Mouse (Mus musculus) right cerebral cortex, postnatal 25 days (tissue): ENCODE measurements around the gene Anxa9.

Experiments
- DNase-seq: peaks from one replicate; pipeline ENCODE4 v3.0.0; 2022

The Anxa9 gene

DNA sequence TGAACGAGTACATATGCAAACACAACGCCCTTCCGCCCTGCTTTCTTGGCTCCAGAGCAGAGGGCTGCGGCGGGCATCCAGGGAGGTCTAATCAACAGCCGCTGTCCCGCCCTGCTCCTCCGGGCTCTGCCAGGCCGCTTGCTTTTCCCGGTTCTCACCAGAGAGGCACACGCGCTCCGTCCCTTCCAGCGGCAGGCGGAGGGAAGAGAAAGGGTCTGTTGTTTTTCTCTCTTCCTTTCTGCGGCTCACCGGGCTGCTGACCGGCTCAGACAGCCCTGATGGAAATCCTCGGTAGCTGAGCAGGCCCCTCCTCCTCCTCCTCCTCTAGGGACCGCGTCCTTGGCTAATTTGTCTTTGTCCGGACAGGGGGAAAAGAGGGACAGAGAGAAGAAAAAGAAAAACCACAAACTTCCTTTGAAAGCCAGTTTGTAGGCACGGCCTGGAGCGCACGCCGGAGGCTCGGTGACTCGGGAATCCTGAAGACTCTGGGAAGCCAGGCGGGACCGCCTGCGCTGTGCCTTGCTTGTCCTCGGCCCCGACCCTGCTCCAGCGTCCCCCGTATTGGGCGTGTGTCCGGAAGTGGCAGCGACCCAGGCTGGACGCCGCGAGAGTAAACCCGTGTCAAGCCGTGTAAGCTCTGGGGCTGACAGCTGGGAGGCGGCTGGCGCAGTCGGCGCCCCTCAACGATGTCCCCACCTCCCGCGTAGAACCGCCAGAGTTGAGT lies 23.9 kb downstream of the Anxa9 start:
- peak; percentile 75 for DNase-seq

DNA sequence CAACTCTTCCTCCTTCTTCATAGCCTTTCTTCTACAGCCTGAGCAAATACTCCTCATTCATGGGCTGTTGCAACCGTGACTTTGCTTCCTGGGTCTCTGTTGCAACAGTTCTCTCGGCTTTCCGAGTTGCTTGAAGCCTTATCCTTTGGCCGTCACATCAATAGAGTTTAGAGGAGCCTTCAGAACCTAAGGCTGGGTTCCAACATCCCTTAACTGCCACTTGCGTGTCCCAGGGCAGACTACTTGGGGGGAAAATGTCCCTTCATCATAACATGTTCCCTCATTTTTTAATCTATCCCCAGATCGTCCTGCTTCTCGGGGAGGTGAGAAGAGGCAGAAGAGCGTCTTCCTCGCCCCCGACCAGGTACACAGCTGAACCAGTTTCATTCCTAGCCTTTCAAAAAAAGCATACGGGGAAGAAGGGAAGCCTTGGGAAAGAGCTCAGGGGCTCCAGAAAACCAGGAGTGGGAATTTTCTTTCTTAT lies 24.6 kb downstream of the Anxa9 start:
- DNase-seq, result no peak

DNA sequence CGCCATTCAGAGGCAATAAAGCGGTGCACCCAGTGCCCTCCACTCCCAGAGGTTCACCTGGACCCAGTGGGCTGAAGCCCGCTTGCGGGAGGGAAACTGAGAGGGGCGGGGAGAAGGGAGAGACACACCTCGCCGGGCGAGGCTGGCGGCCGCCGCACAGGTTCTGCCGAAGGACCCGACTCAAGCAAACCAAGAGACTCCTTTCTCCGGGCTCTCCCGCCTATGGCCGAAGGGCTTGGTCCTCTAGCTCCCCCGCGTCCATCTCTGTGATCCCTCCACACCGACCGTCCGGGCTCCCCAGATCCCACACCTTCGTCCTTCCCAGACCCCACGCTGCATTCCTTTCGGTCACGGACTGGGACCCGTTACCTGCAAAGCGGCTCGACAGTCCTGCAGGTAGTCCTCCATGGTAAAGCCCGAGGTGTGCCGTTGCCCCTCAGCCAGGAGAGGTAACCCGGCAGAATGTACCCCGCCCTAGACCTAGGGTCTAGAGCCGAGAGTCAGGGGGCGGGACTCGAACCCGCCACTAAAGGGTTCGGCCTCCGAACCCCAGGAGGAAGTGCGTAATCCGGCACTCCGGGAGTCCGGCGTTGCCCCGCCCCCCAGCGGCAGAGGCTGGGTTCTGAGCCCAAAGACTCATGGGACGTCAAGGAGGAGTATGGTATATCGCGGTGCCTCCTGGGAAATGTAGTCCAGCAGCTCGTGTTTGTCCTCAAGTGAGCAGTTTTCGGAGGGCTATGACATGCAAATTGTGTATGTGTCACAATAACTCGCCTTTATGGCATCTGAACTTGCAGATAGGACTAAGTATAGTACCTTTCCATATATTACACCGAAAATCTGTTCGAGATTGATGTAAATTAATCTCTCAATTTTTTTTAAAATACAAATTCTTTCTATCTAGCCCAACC lies 25.5 kb downstream of the Anxa9 start, which contains the start of the genes Mindy1 and Prune1:
Mindy1 (plus strand) TSS at position 130 of the 911 bp plus-strand sequence.
Prune1 (minus strand) TSS at position 861 of the 911 bp plus-strand sequence.
- peak; percentile 98 for DNase-seq

DNA sequence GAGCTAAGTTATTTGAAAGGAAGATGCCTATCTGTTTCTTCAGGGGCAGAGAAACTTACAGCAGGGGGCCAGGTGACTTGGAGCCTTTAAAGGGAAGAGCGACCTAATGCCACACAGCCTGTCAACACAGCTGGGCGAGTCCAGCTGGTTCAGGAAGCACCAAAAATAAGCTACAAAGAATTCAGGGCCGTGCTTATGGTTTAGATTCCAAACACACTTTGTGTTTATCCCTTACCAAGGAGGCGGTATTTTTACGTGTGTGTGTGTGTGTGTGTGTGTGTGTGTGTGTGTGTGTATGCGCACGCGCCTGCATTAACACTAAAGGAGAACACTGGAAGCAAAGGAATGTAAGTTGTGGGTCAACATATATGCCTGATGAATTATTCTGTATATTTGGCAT lies 26.2 kb downstream of the Anxa9 start:
- peak; percentile 9 for DNase-seq

DNA sequence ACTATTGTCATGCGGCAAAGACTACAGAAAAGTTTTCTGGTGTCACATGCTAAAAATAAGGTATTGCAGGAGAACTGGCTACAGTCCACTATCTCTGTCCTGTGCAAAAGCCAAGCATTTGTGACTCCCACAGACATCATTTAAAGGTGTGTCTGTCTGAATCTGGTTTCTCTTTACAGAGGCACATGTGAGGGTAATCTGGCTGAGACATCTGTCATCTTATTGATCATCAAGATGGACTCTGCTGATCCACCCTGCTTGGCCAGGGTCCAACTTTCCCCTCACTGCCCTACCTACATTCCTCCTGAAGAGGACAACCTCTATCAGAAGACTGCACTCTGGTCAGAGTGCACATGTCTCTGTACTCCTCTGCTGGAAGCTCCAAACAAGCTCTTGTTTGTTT lies 29.8 kb downstream of the Anxa9 start:
- no peak for DNase-seq

DNA sequence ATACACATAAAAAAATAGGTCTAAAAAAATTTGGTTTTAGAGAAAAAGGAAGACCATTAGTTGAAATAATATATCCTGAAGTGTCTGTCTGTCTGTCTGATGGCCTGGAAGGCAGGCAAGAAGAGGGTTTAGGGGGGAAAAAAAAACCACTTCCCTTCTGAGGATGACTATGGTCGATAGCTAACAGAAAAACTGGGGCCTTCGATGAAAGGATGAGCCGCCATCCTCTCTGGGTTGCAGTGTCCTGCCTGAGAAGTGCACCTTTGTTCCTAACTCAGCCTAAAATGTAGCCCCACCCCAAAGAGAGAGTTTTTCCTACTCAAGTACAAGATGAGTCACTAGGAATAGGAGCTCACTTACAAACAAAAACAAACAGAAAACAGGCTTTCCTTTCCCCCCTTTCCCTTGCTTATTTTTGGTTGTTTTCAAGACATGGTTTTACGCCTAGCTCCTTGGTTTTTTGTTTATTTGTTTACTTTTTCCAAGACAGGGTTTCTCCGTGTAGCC lies 30.5 kb downstream of the Anxa9 start:
- no peak for DNase-seq

DNA sequence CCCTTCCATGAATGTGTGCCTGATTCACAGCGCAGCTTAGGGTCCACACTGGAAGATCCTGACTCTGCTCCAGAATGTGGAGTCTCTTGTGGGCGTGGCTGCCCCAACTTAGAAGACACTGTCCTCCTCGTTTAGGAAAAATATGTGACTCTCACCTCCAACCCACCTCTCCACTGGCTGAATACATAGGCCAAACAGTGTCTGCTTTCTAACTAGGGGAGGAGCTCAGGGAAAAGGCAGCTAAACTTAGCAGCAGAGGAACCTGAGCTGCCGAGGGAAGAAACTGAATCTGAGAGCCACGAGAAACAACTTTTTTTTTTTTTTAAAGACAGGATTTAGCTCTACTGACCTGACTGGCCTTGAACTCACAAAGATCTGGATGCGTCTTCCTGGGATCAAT lies 31.8 kb downstream of the Anxa9 start:
- DNase-seq, result no peak

DNA sequence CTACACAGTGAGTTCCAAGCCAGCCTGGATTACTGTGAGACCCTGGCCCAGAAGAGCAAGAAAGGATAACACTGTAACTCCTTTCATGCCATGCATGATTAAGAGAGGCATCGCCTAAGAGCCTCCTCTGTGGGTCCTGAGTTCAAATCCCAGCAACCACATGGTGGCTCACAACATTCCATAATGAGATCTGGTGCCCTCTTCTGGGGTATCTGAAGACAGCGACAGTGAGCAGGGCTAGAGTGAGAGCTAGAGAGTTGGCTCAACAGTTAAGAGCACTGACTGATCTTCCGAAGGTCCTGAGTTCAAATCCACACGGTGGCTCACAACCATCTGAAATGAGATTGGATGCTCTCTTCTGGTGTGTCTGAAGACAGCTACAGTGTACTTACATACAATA lies 32.5 kb downstream of the Anxa9 start:
- no peak for DNase-seq

DNA sequence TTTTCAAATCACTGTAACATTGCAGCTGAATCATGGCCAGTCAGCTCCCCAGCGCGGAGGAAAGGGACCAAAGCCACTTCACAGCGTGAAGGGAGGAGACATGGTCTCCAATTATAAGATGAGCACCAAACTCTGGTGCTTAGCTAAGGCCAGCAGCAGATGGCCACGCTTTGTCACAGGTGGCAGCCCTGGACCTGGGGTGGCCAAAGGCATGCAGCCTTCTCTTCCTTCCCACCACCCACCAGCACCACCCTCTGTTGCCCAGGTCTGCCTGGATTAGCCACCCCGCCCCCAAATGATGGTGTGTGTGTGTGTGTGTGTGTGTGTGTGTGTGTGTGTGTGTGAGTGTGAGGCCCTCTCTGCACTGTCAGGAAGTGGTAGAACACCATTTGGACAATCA lies 33.5 kb downstream of the Anxa9 start:
- no peak for DNase-seq

DNA sequence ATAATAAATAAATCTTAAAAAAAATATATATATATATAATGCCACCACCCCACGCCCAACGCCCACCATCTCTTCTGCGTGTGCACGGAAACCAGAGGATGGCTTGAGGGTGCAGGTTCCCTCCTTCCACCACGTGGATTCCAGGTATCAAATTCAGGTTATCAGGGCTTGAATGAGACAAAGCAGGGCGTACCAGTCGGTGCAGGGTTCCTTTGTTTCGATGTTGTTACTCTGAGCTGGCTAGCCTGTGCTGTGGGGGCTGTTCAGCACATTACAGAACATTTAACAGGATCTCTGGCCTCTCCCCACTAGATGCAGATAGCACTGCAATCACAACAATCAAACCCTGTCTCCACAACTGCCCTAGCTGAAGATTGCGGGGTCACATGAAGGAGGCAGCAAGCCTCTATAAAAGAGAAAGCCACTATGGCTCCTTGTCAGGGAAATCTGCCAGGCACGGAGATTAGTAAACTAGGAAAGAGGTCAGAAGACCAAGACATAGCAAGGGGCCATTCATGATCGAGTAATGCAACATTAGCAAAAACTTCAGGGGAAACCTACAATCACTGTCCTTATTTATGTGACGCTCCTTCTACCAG lies 36.1 kb downstream of the Anxa9 start:
- no peak for DNase-seq

DNA sequence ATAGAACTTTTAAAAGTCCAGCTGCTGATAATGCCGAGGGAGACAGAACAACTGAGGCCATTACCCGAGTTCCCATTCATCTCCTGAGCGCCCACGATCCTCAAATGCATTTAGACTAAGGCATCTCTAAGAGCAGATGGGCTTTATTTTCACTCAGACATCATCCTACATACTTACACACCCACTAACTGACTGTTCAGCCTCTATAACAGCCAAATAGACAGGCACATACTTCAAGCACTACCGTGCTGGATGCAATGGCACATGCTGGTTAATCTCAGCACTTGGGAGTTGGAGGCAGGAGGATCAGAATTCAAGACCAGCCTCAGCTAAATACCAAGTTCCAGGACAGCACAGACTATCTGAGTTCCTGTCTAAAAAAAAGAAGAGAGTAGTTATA lies 37.2 kb downstream of the Anxa9 start:
- DNase-seq, result no peak

DNA sequence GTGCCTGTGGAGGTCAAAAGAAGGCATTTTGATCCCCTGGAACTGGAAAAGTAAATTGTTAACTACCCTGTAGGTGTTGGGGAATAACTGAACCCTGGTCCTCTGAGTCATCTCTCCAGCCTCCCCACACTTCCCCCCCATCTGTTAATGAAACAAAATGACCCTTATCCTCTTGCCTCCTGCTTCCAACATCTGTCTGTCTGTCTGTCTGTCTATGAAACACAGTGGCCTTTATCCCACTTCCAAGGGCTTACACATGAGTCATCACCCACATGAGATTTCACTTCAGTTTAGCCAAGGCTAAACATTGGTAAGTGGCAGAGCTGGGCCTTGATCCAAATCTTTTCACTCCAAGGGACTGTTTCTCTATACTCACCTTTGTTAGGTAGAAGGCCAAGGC lies 39.1 kb downstream of the Anxa9 start:
- no peak for DNase-seq

DNA sequence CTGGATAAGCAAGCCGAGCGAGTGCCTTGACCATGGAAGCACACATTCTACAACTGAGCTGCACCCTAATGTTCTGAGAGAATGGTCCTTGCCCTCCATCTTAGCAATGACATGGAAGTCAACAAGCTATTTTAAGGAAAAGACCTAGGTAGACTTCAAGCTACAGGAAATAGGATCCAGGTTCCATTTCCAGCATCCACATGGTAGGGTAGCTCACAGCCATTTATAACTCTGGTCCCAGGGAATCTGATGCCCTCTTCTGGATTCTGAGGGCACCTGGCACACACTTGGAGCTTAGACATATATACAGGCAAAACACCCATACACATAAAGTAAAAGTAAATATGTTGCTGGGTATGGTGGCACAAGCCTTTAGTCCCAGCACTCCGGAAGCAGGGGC lies 40.9 kb downstream of the Anxa9 start:
- no peak for DNase-seq

DNA sequence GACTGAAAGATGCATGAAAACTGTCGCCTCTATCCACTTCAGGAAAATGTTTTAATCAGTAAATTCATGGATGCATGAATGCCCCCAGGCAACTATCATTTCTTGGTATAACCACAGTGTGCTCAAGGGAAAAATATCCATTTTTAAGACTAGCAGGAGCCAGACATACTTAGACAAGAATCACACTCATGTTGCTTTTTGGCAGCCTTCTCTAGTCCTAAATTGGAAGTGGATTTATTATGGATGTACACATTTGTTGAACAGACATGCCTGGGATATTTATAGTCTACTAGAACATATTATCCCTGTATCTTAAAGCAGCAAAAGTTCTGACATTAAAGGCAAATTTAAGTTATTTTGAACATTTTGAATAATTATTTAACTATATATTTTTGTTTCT lies 42.3 kb downstream of the Anxa9 start:
- DNase-seq, result no peak

DNA sequence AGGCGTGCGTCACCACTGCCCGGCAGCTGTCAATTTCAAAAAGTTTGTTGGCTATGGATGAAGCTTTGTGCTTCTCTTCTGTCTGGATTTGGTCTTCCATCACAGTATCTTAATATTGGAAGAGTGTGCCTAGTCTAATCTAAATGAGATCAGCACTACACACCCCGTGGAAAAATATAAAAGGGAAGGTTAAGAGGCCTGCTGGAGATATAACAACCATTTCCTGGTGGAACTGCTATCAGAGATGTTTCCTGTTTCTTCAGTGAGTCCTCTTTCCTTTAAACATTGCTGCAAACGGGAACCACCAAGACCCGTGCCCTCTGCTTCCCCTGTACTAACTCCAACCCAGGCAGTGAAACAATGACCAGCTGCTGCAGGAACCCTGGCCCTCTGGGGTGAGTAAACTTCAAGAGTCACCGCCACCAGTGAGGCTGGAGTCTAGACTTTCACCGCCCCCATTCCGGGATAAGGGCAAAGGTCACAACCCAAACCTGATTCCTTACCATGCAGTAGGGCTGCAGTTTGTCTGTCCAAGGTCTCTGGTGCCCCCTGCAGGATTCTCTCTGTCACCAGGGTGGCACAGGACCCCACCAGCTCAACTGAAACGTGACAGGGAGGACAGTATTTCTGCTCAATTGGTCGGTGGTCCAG lies 43.8 kb downstream of the Anxa9 start:
- DNase-seq, result peak; percentile 46

DNA sequence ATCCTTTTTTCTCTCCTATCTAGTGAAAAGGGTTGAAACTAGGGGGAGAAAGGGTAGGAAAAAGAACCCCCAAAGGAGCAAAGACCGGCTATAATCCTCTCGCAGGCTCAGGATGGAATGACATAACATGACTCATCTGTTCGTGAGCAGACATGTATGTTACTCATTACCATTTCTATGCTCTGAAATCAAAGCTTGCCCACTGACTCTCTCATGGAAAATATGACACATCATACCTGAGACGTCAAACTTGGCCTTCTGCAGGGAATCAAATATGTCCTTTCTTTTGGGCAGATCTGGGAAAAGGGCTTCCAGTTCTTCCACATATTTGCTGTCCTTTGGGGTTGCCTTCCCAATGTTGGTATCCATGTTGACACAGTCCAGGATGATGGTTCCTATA lies 45.0 kb downstream of the Anxa9 start:
- DNase-seq, result no peak

DNA sequence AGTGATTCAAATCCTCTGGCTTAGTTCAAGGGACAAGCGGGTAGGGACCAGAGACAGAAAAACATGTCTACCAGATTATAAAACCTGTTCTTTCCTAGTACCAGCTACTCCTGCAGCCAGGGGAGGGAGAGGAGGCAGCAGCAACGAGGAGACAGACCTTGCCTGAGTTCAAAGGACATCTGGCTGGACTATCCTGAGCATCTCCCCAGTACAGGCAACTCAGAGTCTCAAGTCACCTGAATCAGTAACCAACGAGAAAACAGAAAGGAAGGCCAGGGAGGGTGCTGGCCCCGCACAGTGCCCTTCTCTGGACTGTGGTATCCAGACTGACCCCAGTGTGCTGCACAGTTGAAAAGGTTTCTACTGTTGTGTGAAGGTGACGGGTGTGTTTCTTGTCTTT lies 50.0 kb downstream of the Anxa9 start:
- no peak for DNase-seq

DNA sequence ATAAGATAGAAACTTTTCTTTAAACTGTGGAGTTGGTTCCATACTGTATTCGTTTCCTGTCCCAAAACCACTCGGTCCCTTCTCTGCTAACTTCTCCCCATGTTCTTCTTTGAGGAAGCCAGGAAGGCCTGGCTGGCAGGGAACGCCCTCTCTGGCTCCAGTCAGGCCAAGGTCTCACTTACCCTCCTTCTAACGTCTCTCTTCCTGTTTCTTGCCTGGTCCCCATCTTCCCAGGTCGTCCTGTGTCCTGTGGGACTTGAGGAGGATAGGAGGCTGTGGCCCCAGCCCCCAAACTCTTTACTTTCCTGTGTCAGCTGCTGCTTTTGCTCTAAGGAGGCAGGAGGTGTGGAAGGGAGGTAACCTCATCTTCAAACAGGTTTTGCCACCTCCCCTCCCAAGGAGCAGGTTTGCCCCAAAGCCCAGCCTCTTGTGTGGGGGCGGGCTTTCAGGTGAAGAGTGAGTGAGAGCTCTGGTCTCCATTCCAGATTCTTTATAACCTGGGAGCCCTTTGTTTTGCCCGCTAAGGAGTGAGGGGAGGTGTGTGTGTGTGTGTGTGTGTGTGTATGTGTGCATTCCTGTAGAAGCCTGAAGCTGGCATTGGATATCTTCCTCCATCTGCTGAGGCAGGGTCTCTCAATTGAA lies 56.1 kb downstream of the Anxa9 start, which contains the start of gene Bnipl:
Bnipl (minus strand) TSS at position 411 of the 642 bp plus-strand sequence.
- DNase-seq, result no peak

DNA sequence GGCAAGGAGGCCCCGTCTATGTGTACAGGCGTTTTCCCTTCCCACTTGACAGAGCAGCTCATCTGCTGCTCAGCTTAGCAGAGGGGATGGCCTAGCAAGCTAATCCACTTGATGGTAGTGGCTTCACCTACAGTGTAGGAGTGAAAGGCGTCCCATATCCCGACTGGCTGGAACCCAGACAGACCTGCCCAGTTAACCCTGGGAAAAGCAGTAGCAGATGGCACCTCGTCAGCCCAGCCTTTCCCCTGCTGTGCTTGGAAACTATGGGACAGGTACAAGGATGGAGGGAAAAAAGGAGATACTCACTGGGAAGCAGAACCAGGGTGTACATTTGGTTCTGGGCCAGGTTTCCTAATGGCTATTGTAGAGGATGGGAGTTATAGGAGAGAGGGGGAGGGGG lies 56.6 kb downstream of the Anxa9 start:
- no peak for DNase-seq

DNA sequence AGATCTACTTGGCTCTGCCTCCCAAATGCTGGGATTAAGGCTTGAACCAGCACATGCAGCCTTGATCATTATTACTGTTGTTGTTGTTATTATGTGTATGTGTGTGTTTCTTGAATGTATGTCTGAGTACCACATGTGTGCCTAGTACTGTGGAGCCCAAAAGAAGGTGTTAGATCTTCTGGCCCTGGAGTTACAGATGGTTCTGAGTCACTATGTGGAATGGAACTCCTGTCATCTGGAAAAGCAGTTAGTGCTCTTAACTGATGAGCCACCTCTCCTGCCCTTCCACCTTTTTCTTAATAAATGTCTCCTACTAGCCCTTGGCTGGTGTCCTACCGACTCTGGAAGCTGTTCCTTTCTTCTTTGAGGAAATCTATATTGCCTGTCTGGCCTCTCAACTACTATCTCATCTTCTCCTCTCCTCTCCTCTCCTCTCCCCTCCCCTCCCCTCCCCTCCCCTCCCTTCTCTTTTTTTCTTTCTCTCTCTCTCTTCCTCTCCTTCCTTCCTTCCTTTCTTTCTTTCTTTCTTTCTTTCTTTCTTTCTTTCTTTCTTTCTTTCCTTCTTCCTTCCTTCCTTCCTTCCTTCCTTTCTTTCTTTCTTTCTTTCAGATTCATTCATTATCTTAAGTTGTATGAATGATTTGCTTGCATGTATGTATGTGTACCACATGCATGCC lies 59.2 kb downstream of the Anxa9 start:
- no peak for DNase-seq

DNA sequence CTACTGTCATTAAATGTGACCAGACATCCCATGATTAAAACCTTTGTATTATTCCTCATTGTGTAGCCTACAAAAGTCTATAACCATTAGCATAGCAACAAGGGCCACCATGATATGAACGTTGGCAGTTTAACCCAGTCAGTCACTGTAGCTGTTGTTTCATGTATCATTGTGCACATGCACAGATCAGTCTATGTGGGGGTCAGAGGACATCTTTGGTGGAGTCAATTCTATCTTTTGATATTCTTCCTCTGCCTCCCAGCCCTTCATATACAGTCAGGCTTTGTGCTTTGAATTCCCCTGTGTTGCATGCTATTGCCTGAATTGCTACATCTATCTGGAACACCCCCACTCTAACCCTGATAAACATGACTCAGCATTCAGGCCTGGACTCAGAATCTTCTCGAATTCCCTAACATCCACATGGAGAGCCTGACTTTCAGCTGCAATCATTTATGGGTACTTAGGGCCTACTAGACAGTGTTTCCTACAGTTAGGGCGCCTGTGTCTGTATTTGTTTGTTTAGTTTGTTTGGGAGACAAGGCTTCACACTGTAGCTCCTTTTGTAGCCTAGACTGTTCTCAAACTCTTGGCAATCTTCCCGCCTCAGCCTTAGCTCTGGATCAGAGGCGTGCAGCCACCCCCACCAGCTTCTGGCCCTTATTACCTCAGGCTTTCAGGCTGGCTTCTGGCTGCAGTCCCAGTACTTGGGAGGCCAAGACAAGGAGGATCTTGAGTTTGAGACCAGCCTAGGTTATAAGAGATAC lies 60.3 kb downstream of the Anxa9 start:
- peak; percentile 44 for DNase-seq
